Mouse (Mus musculus) cortical plate, adult 2 months (tissue): ENCODE data around the gene Odf3l2. TPM values are rescaled to one million over a fixed set of nuclear protein-coding genes. Genes with fewer than 3 reads are reported as not detected.

Experiments used
- H3K27ac ChIP-seq: fragments of 200-500 bp; 2 replicates; pipeline ENCODE4 v1.5.1; 2012; ENCODE audit warnings: low read length, control low read depth, inconsistent platforms; ENCODE audit not compliant: insufficient read depth
- H3K4me1 ChIP-seq: fragments of 200-500 bp; 2 replicates; pipeline ENCODE4 v1.6.1; 2011; ENCODE audit warnings: low read length; ENCODE audit not compliant: control insufficient read depth, insufficient read depth
- H3K4me3 ChIP-seq: fragments of 200-500 bp; 2 replicates; pipeline ENCODE4 v1.5.1; 2011; ENCODE audit warnings: mild to moderate bottlenecking, low read length, control low read depth; ENCODE audit not compliant: insufficient read depth
- CTCF ChIP-seq: fragments of 200-500 bp; IDR thresholded peaks from 2 replicates; pipeline ENCODE4 v1.5.1; 2011; ENCODE audit warnings: mild to moderate bottlenecking, control low read depth, low read length; ENCODE audit not compliant: insufficient read depth; ENCODE audit errors: extremely low read depth
- POLR2A ChIP-seq: fragments of 200-500 bp; IDR thresholded peaks from 2 replicates; pipeline ENCODE4 v1.6.1; 2011; ENCODE audit warnings: mild to moderate bottlenecking, low read length, control low read depth; ENCODE audit not compliant: insufficient read depth; ENCODE audit errors: extremely low read depth
- polyA plus RNA-seq: library from polyadenylated mRNA; depleted of rRNA; stranded (reverse); fragments of >200 nt; gene quantifications from 2 replicates; pipeline ENCODE4 v1.2.3, GENCODE M21; 2012

The Odf3l2 gene
- polyA plus RNA-seq, 1 experiment: 0.17 TPM

- Histone ChIP-seq H3K27ac (no peak overlapping the region), H3K4me1 (no peaks in the 10 kb centered on the region; the same call in 1 of the 2 replicates), H3K4me3 (no peak overlapping the region; the same call in 1 of the 2 replicates)
- no peak for TF ChIP-seq POLR2A
- TF ChIP-seq CTCF: no peak
Observed at GRCm38 (mm10) chr10:79684770-79685600, 39.4 kb upstream of the Odf3l2 start.

GRCm38 (mm10) chr10:79683726-79684640 lies 38.4 kb upstream of the Odf3l2 start:
- no peaks in the 10 kb centered on the region; the same call in 1 of the 2 replicates for H3K4me1 ChIP-seq
- no peak overlapping the region for H3K27ac ChIP-seq
- no peak for TF ChIP-seq POLR2A
- no peak for TF ChIP-seq CTCF
- peak overlapping the region; percentile 94; the same call in 1 of the 2 replicates for H3K4me3 ChIP-seq

- Histone ChIP-seq H3K4me3 (peak overlapping the region; percentile 94), H3K27ac (no peak overlapping the region), H3K4me1 (no peaks in the 10 kb centered on the region; the same call in 1 of the 2 replicates)
- TF ChIP-seq POLR2A: no peak
- peak; percentile 47; the same call in 1 of the 2 replicates for TF ChIP-seq CTCF
Observed at GRCm38 (mm10) chr10:79682916-79683582, 37.5 kb upstream of the Odf3l2 start.

GRCm38 (mm10) chr10:79682551-79682915 lies 37.0 kb upstream of the Odf3l2 start:
- TF ChIP-seq POLR2A (no peak), CTCF (no peak)
- Histone ChIP-seq H3K4me1 (no peaks in the 10 kb centered on the region; the same call in 1 of the 2 replicates), H3K4me3 (peak overlapping the region; percentile 94), H3K27ac (no peak overlapping the region)

- no peaks in the 10 kb centered on the region; the same call in 1 of the 2 replicates for H3K4me1 ChIP-seq
- peak; percentile 79 for TF ChIP-seq POLR2A
- no peak for TF ChIP-seq CTCF
- H3K27ac ChIP-seq: peak within 1 kb of the TSS; percentile 25; the same call in 1 of the 2 replicates
- H3K4me3 ChIP-seq: peak within 1 kb of the TSS; percentile 94
Observed at GRCm38 (mm10) chr10:79681591-79682245, 36.2 kb upstream of the Odf3l2 start, which contains the start of gene Cdc34. TSS of gene Cdc34 (plus strand) at chr10:79682195.

GRCm38 (mm10) chr10:79680606-79681495 lies 35.3 kb upstream of the Odf3l2 start:
- no peak for TF ChIP-seq CTCF
- TF ChIP-seq POLR2A: no peak
- Histone ChIP-seq H3K27ac (peak overlapping the region; percentile 25; the same call in 1 of the 2 replicates), H3K4me3 (peak overlapping the region; percentile 33), H3K4me1 (no peaks in the 10 kb centered on the region; the same call in 1 of the 2 replicates)

GRCm38 (mm10) chr10:79675346-79676035 lies 30.0 kb upstream of the Odf3l2 start:
- Histone ChIP-seq H3K27ac (no peak overlapping the region), H3K4me3 (no peak overlapping the region), H3K4me1 (peaks cover 5% of the 10 kb centered on the region)
- TF ChIP-seq CTCF (no peak), POLR2A (no peak)
